Mouse (Mus musculus): ENCODE data around the gene Smim5. TPM values are rescaled to one million over a fixed set of nuclear protein-coding genes. Genes with fewer than 3 reads are reported as not detected.

The Smim5 gene
- polyA plus RNA-seq, 1 experiment from 2014 or later: 2.0 TPM

- Histone ChIP-seq H3K4me1 (replicated peaks; ENCODE audit: control insufficient read depth, insufficient read depth, low read length) (no peaks in the 10 kb centered on the region), H3K4me2 (ENCODE audit: low read depth, low read length, severe bottlenecking) (no peak overlapping the region), H3K36me3 (ENCODE audit: control insufficient read depth, insufficient read depth, low read length) (no peaks in the 10 kb centered on the region), H3K27ac (ENCODE audit: low read depth, low read length) (no peak overlapping the region), H3K9me3 (ENCODE audit: control insufficient read depth, low read length) (no peaks in the 10 kb centered on the region), H3K4me3 (ENCODE audit: low read depth, low read length) (no peak overlapping the region), H3K9ac (ENCODE audit: low read length) (no peak overlapping the region), H3K27me3 (ENCODE audit: control insufficient read depth, insufficient read depth, low read length) (no peaks in the 10 kb centered on the region)
- no peak for ATAC-seq (replicated peaks; ENCODE audit: low FRiP score)
- DNase-seq (ENCODE audit: low spot score): no peak
- 85% methylated on average over 3 of the region's 3 CpGs for WGBS
Observed at GRCm38 (mm10) chr11:115906116-115906515, 6.3 kb downstream of the Smim5 start.

- no peak overlapping the region for H3K27ac ChIP-seq (ENCODE audit: low read depth, low read length)
- ATAC-seq (replicated peaks; ENCODE audit: low FRiP score): no peak
Observed at GRCm38 (mm10) chr11:115906521-115906920, 6.8 kb downstream of the Smim5 start.

GRCm38 (mm10) chr11:115911134-115911561 lies 11.4 kb downstream of the Smim5 start:
- no peak for ATAC-seq (replicated peaks; ENCODE audit: low FRiP score)
- no peaks in the 10 kb centered on the region for H3K36me3 ChIP-seq (ENCODE audit: control insufficient read depth, insufficient read depth, low read length)
- H3K9ac ChIP-seq (ENCODE audit: low read length): no peak overlapping the region
- no peak overlapping the region for H3K4me3 ChIP-seq (ENCODE audit: low read depth, low read length)
- WGBS: 91% methylated on average over 5 of the region's 5 CpGs
- no peaks in the 10 kb centered on the region for H3K9me3 ChIP-seq (ENCODE audit: control insufficient read depth, low read length)
- no peaks in the 10 kb centered on the region for H3K4me1 ChIP-seq (replicated peaks; ENCODE audit: control insufficient read depth, insufficient read depth, low read length)
- no peak overlapping the region for H3K4me2 ChIP-seq (ENCODE audit: low read depth, low read length, severe bottlenecking)
- DNase-seq (ENCODE audit: low spot score): no peak
- no peaks in the 10 kb centered on the region for H3K27me3 ChIP-seq (ENCODE audit: control insufficient read depth, insufficient read depth, low read length)
- no peak overlapping the region for H3K27ac ChIP-seq (ENCODE audit: low read depth, low read length)

More at GRCm38 (mm10) chr11:115906521-115906920, 6.8 kb downstream of the Smim5 start:
- Histone ChIP-seq H3K4me2 (ENCODE audit: low read depth, low read length, severe bottlenecking) (no peak overlapping the region), H3K9ac (ENCODE audit: low read length) (no peak overlapping the region), H3K36me3 (ENCODE audit: control insufficient read depth, insufficient read depth, low read length) (no peaks in the 10 kb centered on the region), H3K27me3 (ENCODE audit: control insufficient read depth, insufficient read depth, low read length) (no peaks in the 10 kb centered on the region), H3K9me3 (ENCODE audit: control insufficient read depth, low read length) (no peaks in the 10 kb centered on the region), H3K4me3 (ENCODE audit: low read depth, low read length) (no peak overlapping the region), H3K4me1 (replicated peaks; ENCODE audit: control insufficient read depth, insufficient read depth, low read length) (no peaks in the 10 kb centered on the region)
- no peak for DNase-seq (ENCODE audit: low spot score)
- 93% methylated on average over 5 of the region's 5 CpGs for WGBS

- no peak within 1 kb of the TSS for H3K4me2 ChIP-seq (ENCODE audit: low read depth, low read length, severe bottlenecking)
- no peaks in the 10 kb centered on the region for H3K9me3 ChIP-seq (ENCODE audit: control insufficient read depth, low read length)
- H3K4me3 ChIP-seq (ENCODE audit: low read depth, low read length): no peak within 1 kb of the TSS
- WGBS: 90% methylated on average over 11 of the region's 11 CpGs
- H3K9ac ChIP-seq (ENCODE audit: low read length): no peak within 1 kb of the TSS
- H3K36me3 ChIP-seq (ENCODE audit: control insufficient read depth, insufficient read depth, low read length): no peaks in the 10 kb centered on the region
- no peak within 1 kb of the TSS for H3K27ac ChIP-seq (ENCODE audit: low read depth, low read length)
- no peaks in the 10 kb centered on the region for H3K4me1 ChIP-seq (replicated peaks; ENCODE audit: control insufficient read depth, insufficient read depth, low read length)
- no peak for ATAC-seq (replicated peaks; ENCODE audit: low FRiP score)
- no peaks in the 10 kb centered on the region for H3K27me3 ChIP-seq (ENCODE audit: control insufficient read depth, insufficient read depth, low read length)
- no peak for DNase-seq (ENCODE audit: low spot score)
Observed at GRCm38 (mm10) chr11:115911632-115912376, 12.0 kb downstream of the Smim5 start, which contains the start of gene Smim6. Gene Smim6 (plus strand): TSS chr11:115912017.

GRCm38 (mm10) chr11:115916579-115916978 lies 16.8 kb downstream of the Smim5 start:
- DNase-seq (ENCODE audit: low spot score) (no peak), ATAC-seq (replicated peaks; ENCODE audit: low FRiP score) (no peak)
- no peaks in the 10 kb centered on the region for H3K4me1 ChIP-seq (replicated peaks; ENCODE audit: control insufficient read depth, insufficient read depth, low read length)
- no peaks in the 10 kb centered on the region for H3K9me3 ChIP-seq (ENCODE audit: control insufficient read depth, low read length)
- no peaks in the 10 kb centered on the region for H3K27me3 ChIP-seq (ENCODE audit: control insufficient read depth, insufficient read depth, low read length)
- H3K4me2 ChIP-seq (ENCODE audit: low read depth, low read length, severe bottlenecking): no peak overlapping the region
- no peak overlapping the region for H3K27ac ChIP-seq (ENCODE audit: low read depth, low read length)
- H3K36me3 ChIP-seq (ENCODE audit: control insufficient read depth, insufficient read depth, low read length): no peaks in the 10 kb centered on the region
- 94% methylated on average over 4 of the region's 4 CpGs for WGBS
- H3K9ac ChIP-seq (ENCODE audit: low read length): no peak overlapping the region
- H3K4me3 ChIP-seq (ENCODE audit: low read depth, low read length): no peak overlapping the region

- H3K36me3 ChIP-seq (ENCODE audit: control insufficient read depth, insufficient read depth, low read length): no peaks in the 10 kb centered on the region
- no peak for DNase-seq (ENCODE audit: low spot score)
- WGBS: 90% methylated on average over 5 of the region's 5 CpGs
Observed at GRCm38 (mm10) chr11:115918637-115919036, 18.9 kb downstream of the Smim5 start.

GRCm38 (mm10) chr11:115919073-115919472 lies 19.3 kb downstream of the Smim5 start:
- no peak for DNase-seq (ENCODE audit: low spot score)
- ATAC-seq (replicated peaks; ENCODE audit: low FRiP score): no peak
- no peaks in the 10 kb centered on the region for H3K27me3 ChIP-seq (ENCODE audit: control insufficient read depth, insufficient read depth, low read length)
- H3K27ac ChIP-seq (ENCODE audit: low read depth, low read length): no peak overlapping the region
- WGBS: 92% methylated on average over 5 of the region's 5 CpGs
- H3K4me2 ChIP-seq (ENCODE audit: low read depth, low read length, severe bottlenecking): no peak overlapping the region
- H3K4me3 ChIP-seq (ENCODE audit: low read depth, low read length): no peak overlapping the region
- no peaks in the 10 kb centered on the region for H3K9me3 ChIP-seq (ENCODE audit: control insufficient read depth, low read length)
- H3K36me3 ChIP-seq (ENCODE audit: control insufficient read depth, insufficient read depth, low read length): no peaks in the 10 kb centered on the region
- no peaks in the 10 kb centered on the region for H3K4me1 ChIP-seq (replicated peaks; ENCODE audit: control insufficient read depth, insufficient read depth, low read length)
- H3K9ac ChIP-seq (ENCODE audit: low read length): no peak overlapping the region

More at GRCm38 (mm10) chr11:115918637-115919036, 18.9 kb downstream of the Smim5 start:
- ATAC-seq (replicated peaks; ENCODE audit: low FRiP score): no peak
- Histone ChIP-seq H3K9ac (ENCODE audit: low read length) (no peak overlapping the region), H3K4me2 (ENCODE audit: low read depth, low read length, severe bottlenecking) (no peak overlapping the region), H3K4me1 (replicated peaks; ENCODE audit: control insufficient read depth, insufficient read depth, low read length) (no peaks in the 10 kb centered on the region), H3K27me3 (ENCODE audit: control insufficient read depth, insufficient read depth, low read length) (no peaks in the 10 kb centered on the region), H3K27ac (ENCODE audit: low read depth, low read length) (no peak overlapping the region), H3K9me3 (ENCODE audit: control insufficient read depth, low read length) (no peaks in the 10 kb centered on the region), H3K4me3 (ENCODE audit: low read depth, low read length) (no peak overlapping the region)

GRCm38 (mm10) chr11:115920110-115920818 lies 20.5 kb downstream of the Smim5 start:
- no peaks in the 10 kb centered on the region for H3K4me1 ChIP-seq (replicated peaks; ENCODE audit: control insufficient read depth, insufficient read depth, low read length)
- H3K4me3 ChIP-seq (ENCODE audit: low read depth, low read length): no peak overlapping the region
- WGBS: 51% methylated on average over 6 of the region's 6 CpGs
- ATAC-seq (replicated peaks; ENCODE audit: low FRiP score) (no peak), DNase-seq (ENCODE audit: low spot score) (peak; percentile 65)
- H3K27ac ChIP-seq (ENCODE audit: low read depth, low read length): no peak overlapping the region
- no peak overlapping the region for H3K9ac ChIP-seq (ENCODE audit: low read length)
- no peaks in the 10 kb centered on the region for H3K27me3 ChIP-seq (ENCODE audit: control insufficient read depth, insufficient read depth, low read length)
- no peaks in the 10 kb centered on the region for H3K36me3 ChIP-seq (ENCODE audit: control insufficient read depth, insufficient read depth, low read length)
- no peaks in the 10 kb centered on the region for H3K9me3 ChIP-seq (ENCODE audit: control insufficient read depth, low read length)
- H3K4me2 ChIP-seq (ENCODE audit: low read depth, low read length, severe bottlenecking): no peak overlapping the region
